Mouse (Mus musculus) naive thymus-derived CD4-positive, alpha-beta T cell, adult 2 months (primary cell): ENCODE data around the gene Vangl1.
"Not testable (repeated sequence)": the region's sequence is repeated elsewhere in the genome, so short reads cannot be mapped to it uniquely, and the experiment has no call there.

Experiments
- DNase-seq: peaks from one replicate; pipeline ENCODE4 v3.0.0-alpha.2; 2011; ENCODE audit warnings: low read depth

Gene Vangl1

DNA sequence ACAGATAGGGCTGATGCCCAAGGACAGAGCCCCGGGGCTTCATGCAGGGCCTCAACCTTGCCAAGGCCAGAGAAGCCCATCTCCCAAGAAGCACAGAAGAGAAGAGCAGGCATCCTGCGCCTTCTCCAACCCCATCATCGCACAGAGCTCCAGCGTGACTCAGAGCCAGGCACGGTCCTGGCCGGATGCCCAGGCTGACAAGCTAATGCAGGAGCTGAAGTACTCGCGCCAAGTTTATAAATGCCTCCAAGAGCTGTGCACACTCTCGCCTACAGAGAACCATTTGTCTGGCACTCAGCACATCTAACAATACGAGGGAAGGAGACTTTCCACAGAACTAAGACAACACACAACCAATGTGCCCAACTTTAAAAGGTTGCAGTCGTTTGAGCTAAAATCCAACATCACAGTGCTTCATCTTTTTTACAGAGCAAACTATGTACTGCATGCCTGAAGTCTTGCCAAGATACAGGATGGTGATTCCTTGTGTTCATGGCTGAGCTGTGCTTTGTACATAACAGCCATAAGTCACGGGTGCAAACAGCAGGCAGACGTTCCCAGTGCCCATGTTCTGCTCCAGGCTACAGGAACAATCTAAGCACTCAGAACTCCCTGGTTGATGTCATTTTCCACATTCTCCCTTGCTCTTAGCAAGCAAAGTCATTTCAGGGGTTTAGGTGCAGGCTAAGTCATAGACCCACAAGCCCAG, 35.1 kb downstream of the Vangl1 start:
- DNase-seq: no peak

GRCm38 (mm10) chr3:102167555-102168210, 36.8 kb downstream of the Vangl1 start:
- no peak for DNase-seq

GRCm38 (mm10) chr3:102166794-102167193, 37.7 kb downstream of the Vangl1 start:
- DNase-seq: no peak

GRCm38 (mm10) chr3:102166287-102166620, 38.2 kb downstream of the Vangl1 start:
- no peak for DNase-seq

GRCm38 (mm10) chr3:102165536-102166286, 38.8 kb downstream of the Vangl1 start:
- DNase-seq: no peak

GRCm38 (mm10) chr3:102164911-102165310, 39.6 kb downstream of the Vangl1 start:
- DNase-seq: no peak

DNA sequence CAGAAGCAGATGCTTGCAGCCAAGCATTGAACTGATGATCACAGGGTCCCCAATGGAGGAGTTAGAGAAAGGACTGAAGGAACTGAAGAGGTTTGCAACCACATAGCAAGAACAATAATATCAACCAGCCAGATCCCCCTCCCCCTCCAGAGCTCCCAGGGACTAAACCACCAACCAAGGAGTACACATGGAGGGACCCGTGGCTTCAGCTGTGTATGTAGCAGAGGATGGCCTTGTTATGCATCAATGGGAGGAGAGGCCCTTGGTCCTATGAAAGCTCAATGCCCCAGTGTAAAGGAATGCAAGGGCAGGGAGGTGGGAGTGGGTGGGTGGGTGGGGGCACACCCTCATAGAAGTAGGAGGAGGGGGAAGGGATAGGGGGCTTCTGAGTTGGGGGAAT, 40.6 kb downstream of the Vangl1 start:
- not testable (repeated sequence) for DNase-seq

DNA sequence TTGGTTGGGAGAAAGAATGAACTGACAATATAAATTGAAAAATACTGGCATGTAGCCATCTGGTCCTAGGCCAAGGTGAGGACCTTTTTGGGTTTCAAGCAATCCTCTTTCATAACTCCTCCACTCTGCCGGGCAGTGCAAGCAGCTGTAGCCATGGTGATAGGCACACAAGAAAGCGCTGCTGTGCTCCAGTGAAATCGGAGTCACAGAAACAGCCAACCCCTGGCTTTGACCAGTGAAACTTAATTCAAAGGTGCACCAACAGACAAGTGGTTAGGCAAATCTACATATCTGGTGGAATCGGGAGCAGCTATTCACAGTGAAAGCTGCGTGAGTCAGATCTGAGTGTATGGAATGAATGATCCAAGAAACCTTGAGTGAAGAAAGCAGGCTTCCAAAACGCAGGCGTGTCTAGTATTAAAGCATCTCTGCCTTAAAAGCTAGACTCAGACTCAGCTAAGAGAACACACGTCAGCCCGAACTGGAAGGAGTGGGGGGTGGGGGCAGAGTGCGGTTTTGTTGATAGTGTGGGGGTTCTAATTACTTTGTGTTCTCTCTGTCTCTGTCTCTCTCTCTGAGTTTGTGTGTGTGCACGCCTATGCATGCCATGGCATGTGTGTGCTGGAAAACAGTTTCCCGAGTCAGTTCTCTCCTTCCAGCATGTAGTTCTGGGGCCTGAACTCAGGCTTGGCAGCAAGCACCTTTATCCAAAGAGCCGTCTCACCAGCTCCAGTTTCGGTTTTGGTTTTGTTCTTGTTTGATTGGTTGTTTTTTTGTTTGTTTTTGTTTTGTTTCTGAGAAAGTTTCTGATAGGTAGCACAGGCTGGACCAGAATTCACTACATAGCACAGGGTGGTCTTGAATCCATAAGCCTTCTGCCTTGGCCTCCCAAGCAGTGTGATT, 44.8 kb downstream of the Vangl1 start:
- no peak for DNase-seq

GRCm38 (mm10) chr3:102158759-102159422, 45.6 kb downstream of the Vangl1 start:
- DNase-seq: no peak

DNA sequence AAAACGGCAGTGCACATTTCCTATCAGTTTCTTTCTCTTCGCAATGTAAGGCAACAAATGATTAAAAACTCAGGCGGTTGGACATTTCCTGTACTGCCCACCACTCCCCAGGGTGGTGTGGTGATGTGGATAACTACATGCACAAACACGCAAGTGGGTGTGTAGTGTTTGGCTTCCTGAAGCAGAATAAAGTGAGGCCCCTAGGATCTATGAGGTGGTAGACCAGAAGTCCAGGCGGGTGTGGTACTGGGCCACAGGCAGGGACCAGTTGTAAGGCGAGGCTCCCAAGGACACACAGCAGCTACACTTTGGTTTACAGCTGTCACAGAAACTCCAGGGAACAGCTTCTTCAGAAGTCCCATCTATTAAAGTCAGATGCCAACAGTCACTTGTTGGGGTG, 46.8 kb downstream of the Vangl1 start:
- DNase-seq: no peak

DNA sequence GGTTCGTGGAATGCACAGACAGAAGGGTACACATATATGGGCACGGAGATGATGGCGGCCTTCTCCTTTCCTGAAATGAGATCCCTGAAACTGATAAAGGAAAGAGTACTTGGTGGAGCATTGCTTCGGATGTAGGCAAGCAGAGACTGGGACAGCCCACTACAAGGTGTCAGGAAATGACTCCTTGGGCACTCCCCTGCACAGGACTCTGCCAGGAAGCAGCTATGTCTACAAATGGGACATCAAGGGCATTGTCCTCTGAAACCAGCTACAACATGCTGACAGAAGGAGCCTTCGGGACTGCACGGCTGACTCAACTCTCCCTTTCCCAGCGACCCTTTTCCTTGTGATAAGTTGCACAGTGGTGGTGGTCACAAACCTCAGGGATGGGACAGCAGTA, 47.8 kb downstream of the Vangl1 start:
- no peak for DNase-seq

DNA sequence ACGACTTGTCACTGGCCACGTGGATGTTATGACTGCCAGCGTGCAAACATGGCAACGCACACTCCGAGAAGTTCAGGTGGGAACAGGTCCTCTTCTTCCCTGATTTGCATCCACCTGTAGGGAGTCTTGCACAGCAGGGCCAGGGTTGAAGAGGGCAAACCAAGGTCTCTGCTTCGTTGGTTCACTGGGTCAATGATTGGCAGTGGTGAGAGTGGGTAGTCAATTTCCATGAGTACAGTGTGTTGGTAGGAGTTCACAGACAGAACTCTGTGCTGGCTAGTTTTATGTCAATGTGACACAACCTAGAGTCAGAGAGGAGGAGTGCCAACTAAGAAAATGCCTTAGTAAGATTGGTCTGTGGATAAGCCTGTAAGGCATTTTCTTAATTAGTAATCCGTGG, 50.4 kb downstream of the Vangl1 start:
- no peak for DNase-seq

GRCm38 (mm10) chr3:102152872-102153271, 51.6 kb downstream of the Vangl1 start:
- DNase-seq: no peak

DNA sequence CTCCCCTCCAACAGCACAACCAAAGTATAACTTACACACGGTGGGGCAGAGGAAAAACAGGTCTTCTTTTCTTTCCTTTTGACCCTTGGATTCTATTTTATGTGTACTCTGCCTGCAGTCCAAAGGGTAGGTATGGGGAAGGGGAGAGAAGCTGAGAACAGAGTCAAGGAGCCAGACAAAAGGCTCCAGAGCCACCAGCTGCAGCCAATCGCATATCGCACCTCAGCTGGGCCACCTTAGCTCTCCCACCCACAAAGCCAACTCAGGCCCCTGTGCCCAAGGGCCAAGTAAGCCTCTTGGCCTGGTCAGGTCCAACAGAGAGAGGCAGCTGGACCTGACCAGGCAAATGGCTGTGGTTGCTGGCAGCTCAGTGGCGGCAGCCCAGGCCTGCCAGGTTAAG, 52.0 kb downstream of the Vangl1 start:
- no peak for DNase-seq

GRCm38 (mm10) chr3:102151850-102152249, 52.6 kb downstream of the Vangl1 start:
- DNase-seq: no peak

DNA sequence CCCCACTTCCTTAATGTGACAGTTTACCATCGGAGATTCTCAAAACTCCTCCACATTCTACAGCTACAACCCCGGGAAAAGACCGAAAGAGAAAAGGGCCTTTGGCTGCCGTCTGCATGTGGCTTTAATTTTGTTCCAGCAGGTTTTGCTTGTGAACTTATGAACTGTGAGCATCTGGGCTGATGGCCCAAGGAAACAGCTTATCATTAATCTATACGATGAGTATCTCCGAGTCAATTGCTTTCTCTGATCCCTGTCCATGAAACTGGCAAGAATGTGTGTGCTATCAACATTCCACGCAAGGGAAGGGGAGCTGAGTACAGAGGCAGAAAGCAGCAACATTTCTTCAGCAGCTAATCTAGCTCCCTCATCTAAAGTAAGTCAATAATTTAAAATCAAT, 54.6 kb downstream of the Vangl1 start:
- no peak for DNase-seq

DNA sequence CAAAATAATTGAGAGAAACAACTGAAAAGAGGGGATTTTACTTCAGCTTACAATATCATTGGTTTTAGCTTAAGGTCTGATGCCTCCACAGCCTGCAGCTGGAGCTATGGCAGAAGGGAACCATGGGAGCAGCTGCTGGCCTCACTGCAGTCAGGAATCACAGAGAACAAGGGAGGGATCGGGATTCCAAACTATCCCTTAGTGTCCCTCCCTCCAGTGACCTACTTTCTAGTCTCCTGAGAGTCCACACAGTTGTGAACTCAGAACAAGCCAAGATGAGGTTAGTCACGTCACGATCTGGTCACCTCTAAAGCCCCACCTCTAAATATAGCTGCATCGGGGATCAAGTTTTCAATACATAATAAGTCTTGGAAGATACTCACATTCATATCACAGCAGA, 57.3 kb downstream of the Vangl1 start:
- no peak for DNase-seq

DNA sequence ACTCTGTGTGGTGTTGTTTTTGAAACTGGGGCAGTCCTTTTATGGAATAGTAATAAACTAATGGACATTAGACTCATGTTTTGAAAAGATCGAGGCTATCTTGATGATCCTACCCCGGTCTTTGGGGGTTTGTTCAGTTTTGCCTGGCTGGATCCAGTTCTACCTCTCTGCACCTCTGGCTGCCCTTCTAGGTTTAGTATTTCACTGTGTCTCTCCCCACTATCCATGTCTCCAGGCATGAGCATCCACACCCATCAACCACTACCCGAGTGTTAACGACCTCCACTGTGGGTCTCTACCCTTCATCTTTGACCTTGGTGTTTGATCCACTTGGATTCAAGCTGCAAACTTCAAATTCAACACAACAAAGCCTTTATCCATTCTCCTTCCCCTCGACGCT, 58.1 kb downstream of the Vangl1 start:
- no peak for DNase-seq

GRCm38 (mm10) chr3:102145645-102146386, 58.7 kb downstream of the Vangl1 start:
- no peak for DNase-seq

DNA sequence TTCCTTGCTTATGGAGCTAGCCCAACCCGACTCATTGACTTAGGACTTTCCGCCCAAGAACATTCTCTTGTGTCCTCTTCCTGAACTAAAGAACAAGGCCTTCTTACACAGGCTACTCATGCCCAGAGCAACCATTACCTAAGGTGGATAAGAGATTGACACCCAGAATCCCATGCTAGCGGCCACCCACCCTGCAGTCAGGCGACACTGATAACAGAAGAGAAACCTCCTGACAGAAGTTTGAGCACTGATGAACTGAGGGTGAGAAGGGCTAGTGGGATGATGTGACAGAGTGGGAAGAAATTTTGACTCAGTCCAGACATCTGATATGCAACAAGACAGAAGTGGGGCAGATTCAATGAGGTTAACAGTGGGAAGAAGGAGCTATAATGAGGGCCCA, 60.1 kb downstream of the Vangl1 start:
- DNase-seq: no peak

- no peak for DNase-seq
Measured at GRCm38 (mm10) chr3:102143536-102143935, 61.0 kb downstream of the Vangl1 start.
